Mouse (Mus musculus) embryo, embryonic 10 days (tissue): ENCODE measurements around the gene Tmem141.
A peak's percentile ranks its signal among the peaks of the same experiment; 100 is the strongest.

ENCODE experiments used
- DNase-seq: peaks from one replicate; pipeline ENCODE4 v3.0.0-alpha.2; 2015; ENCODE audit warnings: low spot score

The Tmem141 gene

GRCm38 (mm10) chr2:25577951-25578795 lies 43.6 kb downstream of the Tmem141 start:
- peak; percentile 70 for DNase-seq

DNA sequence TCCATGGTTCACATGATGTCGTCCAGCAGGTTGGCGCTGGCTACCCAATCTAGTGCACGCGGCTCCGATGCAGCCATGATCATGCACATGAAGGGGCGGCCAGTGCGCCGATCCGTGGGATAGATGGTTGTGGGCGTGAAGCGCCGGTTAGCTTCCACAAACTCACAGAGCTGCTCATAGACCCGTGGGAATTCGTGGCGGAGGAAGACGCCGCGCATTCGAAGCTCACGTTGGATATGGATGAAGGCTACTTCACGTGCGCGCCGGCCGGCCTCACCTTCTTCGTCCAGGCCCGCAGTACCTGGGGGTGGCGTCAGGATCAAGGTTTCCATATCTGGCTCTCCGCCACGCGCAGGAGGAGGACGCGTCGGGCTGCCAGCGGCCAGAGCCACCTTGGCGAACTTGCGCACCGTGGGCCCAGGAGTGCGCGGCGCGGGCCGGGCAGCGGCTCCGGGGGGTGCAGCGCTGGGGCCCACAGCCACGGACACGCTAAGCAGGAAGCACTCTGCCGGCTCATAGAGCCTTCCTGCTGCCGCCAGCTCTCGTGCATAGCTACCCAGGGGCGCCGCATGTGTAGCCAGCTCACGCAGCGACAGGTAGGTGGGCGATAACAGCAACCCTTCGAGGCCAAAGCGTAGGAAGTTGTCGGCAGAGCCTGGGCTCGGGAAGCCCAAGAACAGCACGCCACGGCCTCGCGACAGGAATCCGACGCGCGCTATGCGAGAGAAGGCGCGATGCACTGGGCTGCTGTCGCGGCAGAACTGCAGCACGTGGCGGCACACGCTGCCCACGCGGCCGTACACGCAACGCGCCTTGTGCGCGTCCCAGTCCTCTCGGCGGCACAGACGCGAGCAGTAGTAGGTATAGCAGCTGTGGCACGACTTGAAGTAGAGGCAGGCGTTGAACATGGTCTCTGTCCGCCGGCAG lies 44.6 kb downstream of the Tmem141 start:
- peak; percentile 35 for DNase-seq

DNA sequence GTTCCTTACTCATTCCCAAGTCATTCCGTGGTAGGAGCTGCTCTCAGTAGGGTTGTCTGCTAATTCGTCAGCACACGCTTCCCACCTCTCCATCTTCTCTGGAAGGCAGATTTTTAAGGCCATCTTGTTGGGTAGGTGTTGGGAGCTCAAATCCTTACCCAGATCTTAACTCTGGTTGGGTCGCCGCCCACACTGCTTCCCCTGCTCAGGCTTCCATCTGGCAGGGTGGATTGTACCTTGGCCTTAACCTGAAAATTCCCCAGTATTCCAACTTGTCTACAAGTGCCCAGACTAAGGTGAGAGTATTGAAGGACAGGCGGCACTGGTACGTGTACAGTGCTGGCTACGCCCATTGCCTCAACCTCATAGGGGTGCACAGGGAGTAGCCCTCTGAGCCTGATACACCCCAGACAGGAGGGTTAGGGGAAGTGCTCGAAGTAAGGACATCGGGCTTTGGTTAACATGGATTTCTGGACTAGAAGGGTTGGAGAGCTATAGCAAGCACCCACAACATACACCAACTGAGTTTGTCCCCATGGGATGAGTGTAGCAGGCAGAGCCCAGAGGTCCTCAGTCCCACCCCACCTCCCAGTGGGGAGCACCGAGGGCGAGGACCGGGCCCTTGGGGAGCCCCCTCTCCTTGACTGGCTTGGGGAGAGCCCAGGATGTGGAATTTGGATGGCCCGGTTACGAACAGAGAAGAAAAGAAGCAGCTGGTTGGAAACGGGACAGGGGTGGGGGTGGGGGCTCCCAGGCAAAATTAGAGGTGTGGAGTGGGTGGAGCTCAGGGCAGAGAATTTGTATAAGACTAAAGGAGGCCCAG lies 45.6 kb downstream of the Tmem141 start:
- DNase-seq, result no peak

- DNase-seq, result peak; percentile 58
Observed at GRCm38 (mm10) chr2:25575432-25576027, 46.3 kb downstream of the Tmem141 start.

GRCm38 (mm10) chr2:25574579-25575431 lies 47.0 kb downstream of the Tmem141 start, which contains the start of the genes Mamdc4 and Phpt1:
Gene Mamdc4, minus strand, starts transcription at chr2:25574845.
Gene Phpt1, minus strand, starts transcription at chr2:25575224.
- peak; percentile 99 for DNase-seq

DNA sequence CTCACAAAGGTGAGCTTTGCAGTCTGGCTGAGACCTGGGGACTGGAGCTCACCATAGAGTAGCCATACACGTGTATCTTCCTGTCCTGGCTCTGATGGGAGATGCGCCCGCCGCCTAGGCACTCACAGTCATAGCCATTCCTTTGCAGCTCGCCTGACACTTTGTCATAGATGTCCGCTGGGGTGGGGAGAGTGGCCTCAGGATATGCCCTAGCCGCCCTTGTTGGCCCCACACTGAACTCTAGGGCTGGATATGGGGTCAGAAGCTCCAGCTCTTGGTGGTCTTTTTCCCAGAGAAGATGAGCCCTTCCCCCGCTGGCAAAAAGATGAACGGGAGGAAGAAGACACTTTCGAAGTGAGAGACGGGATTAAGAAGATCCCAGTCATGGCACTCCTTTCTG lies 47.7 kb downstream of the Tmem141 start:
- DNase-seq, result no peak

- no peak for DNase-seq
Observed at GRCm38 (mm10) chr2:25573068-25573467, 48.7 kb downstream of the Tmem141 start.

DNA sequence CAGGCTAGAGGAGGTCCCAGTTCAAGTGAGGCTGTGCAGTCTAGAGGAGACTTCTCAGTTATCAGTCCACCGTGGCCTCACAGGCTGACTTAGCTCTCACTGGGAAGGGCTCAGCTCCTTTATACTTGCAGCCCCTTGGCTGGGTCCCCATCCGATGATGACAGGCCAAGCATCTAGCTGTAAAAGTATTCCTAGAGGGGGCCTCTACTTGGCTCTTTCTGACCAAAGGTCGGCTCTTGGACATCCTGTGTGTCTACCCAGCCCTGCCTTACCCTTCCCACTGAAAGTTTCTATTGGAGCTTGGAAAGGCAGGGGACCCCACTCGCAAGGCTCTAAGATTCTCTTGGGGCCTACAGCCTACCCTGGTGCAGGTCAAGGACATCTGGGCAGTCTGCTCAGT lies 50.6 kb downstream of the Tmem141 start:
- no peak for DNase-seq
